Mouse (Mus musculus): ENCODE measurements at regions not wholly inside any gene's neighbourhood (a gene's known extent, or its start where the extent isn't known, plus 50 kb on each side); places are given as distances from the start of the nearest gene placed in this dataset.

- no peak for ATAC-seq (ENCODE audit: insufficient read depth)
- H3K4me3 ChIP-seq (ENCODE audit: low read depth, low read length) = no peak overlapping the region
- no peaks in the 10 kb centered on the region for H3K36me3 ChIP-seq (ENCODE audit: insufficient read depth)
- no peaks in the 10 kb centered on the region for H3K4me1 ChIP-seq (ENCODE audit: insufficient read depth)
- no peak for TF ChIP-seq CTCF (IDR thresholded peaks at IDR 0.05; ENCODE audit: low read depth)
- H3K9me3 ChIP-seq (ENCODE audit: low read depth, low read length) = no peaks in the 10 kb centered on the region
- no peak for DNase-seq
- H3K9ac ChIP-seq = no peak overlapping the region
- 86% methylated on average over 4 of the region's 4 CpGs for WGBS
- no peak overlapping the region for H3K4me2 ChIP-seq
- H3K27ac ChIP-seq (ENCODE audit: low read depth) = no peak overlapping the region
- no peaks in the 10 kb centered on the region for H3K27me3 ChIP-seq (ENCODE audit: insufficient read depth, low read length)
These were observed 157.9 kb downstream of the Kcnj2 start for GRCm38 (mm10) chr11:111223834-111224233.

GRCm38 (mm10) chr11:111227305-111227704 is 161.3 kb downstream of the Kcnj2 start:
- no peak for ATAC-seq (ENCODE audit: insufficient read depth)
- WGBS = 55% methylated on average over 1 of the region's 1 CpGs

DNA sequence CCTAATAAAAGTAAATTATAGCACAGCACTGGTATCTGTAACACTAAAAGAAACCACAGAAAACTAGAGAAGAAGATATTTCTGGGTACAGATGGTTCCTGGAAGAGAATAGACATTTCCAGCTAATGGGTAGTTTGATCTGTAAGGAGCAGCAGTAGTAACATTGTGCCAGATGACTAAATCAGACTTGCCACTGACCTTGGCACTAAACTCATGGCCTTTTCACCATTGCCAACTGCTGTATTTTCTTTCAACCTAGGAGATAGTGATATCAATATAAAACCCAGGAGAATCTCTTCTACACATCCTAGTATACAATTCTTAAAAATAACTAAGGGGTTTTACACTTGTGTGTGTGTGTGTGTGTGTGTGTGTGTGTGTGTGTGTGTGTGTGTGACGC is 170.8 kb downstream of the Kcnj2 start:
- 92% methylated on average over 1 of the region's 1 CpGs for WGBS
- no peak overlapping the region for H3K27ac ChIP-seq (ENCODE audit: low read depth)
- H3K27me3 ChIP-seq (ENCODE audit: insufficient read depth, low read length) = no peaks in the 10 kb centered on the region
- H3K4me1 ChIP-seq (ENCODE audit: insufficient read depth) = no peaks in the 10 kb centered on the region
- H3K4me3 ChIP-seq (ENCODE audit: low read depth, low read length) = no peak overlapping the region
- no peak overlapping the region for H3K4me2 ChIP-seq
- no peak overlapping the region for H3K9ac ChIP-seq
- no peaks in the 10 kb centered on the region for H3K9me3 ChIP-seq (ENCODE audit: low read depth, low read length)
- no peak for ATAC-seq (ENCODE audit: insufficient read depth)
- DNase-seq = no peak
- no peaks in the 10 kb centered on the region for H3K36me3 ChIP-seq (ENCODE audit: insufficient read depth)
- TF ChIP-seq CTCF (IDR thresholded peaks at IDR 0.05; ENCODE audit: low read depth) = no peak

More at GRCm38 (mm10) chr11:111227305-111227704, 161.3 kb downstream of the Kcnj2 start:
- Histone ChIP-seq H3K9me3 (ENCODE audit: low read depth, low read length) (no peaks in the 10 kb centered on the region), H3K9ac (no peak overlapping the region), H3K27ac (ENCODE audit: low read depth) (no peak overlapping the region), H3K27me3 (ENCODE audit: insufficient read depth, low read length) (no peaks in the 10 kb centered on the region), H3K4me3 (ENCODE audit: low read depth, low read length) (no peak overlapping the region), H3K36me3 (ENCODE audit: insufficient read depth) (no peaks in the 10 kb centered on the region), H3K4me2 (no peak overlapping the region), H3K4me1 (ENCODE audit: insufficient read depth) (no peaks in the 10 kb centered on the region)
- DNase-seq = peak; percentile 23
- TF ChIP-seq CTCF (IDR thresholded peaks at IDR 0.05; ENCODE audit: low read depth) = no peak

DNA sequence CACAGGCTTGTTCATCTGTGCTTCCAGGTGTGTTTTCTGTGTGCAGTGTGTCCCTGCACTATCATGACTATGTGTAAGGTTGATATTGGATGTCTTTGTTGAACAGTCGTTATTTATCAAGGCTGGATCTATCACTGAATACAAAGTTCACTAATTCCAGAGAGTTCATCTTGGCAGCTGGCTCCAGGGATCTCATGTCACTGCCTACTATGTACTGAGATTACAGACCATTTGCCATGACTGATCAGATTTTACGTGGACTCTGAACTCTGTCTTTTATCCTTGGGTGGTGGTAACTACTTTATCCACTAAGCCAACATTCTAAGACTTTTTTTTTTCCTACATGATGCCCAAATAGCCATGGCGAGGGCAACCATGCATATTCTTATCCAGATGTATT is 173.8 kb downstream of the Kcnj2 start:
- Histone ChIP-seq H3K4me1 (ENCODE audit: insufficient read depth) (no peaks in the 10 kb centered on the region), H3K4me3 (ENCODE audit: low read depth, low read length) (no peak overlapping the region), H3K9me3 (ENCODE audit: low read depth, low read length) (no peaks in the 10 kb centered on the region), H3K27ac (ENCODE audit: low read depth) (no peak overlapping the region), H3K27me3 (ENCODE audit: insufficient read depth, low read length) (no peaks in the 10 kb centered on the region), H3K36me3 (ENCODE audit: insufficient read depth) (no peaks in the 10 kb centered on the region), H3K4me2 (no peak overlapping the region), H3K9ac (no peak overlapping the region)
- DNase-seq (no peak), ATAC-seq (ENCODE audit: insufficient read depth) (no peak)
- WGBS = 76% methylated on average over 3 of the region's 3 CpGs
- TF ChIP-seq CTCF (IDR thresholded peaks at IDR 0.05; ENCODE audit: low read depth) = no peak

- 77% methylated on average over 4 of the region's 4 CpGs for WGBS
- Histone ChIP-seq H3K27me3 (ENCODE audit: insufficient read depth, low read length) (no peaks in the 10 kb centered on the region), H3K27ac (ENCODE audit: low read depth) (no peak overlapping the region), H3K36me3 (ENCODE audit: insufficient read depth) (no peaks in the 10 kb centered on the region), H3K4me1 (ENCODE audit: insufficient read depth) (no peaks in the 10 kb centered on the region), H3K9me3 (ENCODE audit: low read depth, low read length) (no peaks in the 10 kb centered on the region), H3K4me3 (ENCODE audit: low read depth, low read length) (no peak overlapping the region), H3K4me2 (no peak overlapping the region), H3K9ac (no peak overlapping the region)
- no peak for ATAC-seq (ENCODE audit: insufficient read depth)
- no peak for DNase-seq
- no peak for TF ChIP-seq CTCF (IDR thresholded peaks at IDR 0.05; ENCODE audit: low read depth)
These were observed 186.3 kb downstream of the Kcnj2 start for GRCm38 (mm10) chr11:111252226-111252625.

DNA sequence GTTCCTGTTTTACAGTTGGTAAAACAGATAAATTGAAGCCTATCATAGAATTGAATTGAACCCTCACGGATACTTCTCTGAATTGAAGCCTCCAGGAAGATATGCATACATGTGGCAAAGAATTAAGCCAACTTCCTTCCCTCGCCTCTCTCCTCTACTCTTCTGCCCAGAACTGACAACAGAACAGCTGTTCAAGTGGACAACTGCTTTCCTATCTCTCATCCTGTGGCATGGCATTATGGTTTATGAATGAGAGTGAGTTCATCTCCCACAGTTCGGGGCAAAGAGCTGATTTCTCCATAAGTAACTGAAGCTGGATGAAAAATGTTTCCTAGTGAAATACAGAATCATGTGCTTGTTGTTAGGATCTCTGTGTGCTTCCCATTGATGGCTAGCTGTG is 190.6 kb downstream of the Kcnj2 start:
- TF ChIP-seq CTCF (IDR thresholded peaks at IDR 0.05; ENCODE audit: low read depth) = no peak
- ATAC-seq (ENCODE audit: insufficient read depth) = no peak
- H3K4me3 ChIP-seq (ENCODE audit: low read depth, low read length) = no peak overlapping the region
- DNase-seq = no peak
- H3K4me1 ChIP-seq (ENCODE audit: insufficient read depth) = no peaks in the 10 kb centered on the region
- H3K27ac ChIP-seq (ENCODE audit: low read depth) = no peak overlapping the region
- H3K9ac ChIP-seq = no peak overlapping the region
- WGBS = 61% methylated on average over 3 of the region's 3 CpGs
- H3K36me3 ChIP-seq (ENCODE audit: insufficient read depth) = no peaks in the 10 kb centered on the region
- no peak overlapping the region for H3K4me2 ChIP-seq
- H3K27me3 ChIP-seq (ENCODE audit: insufficient read depth, low read length) = no peaks in the 10 kb centered on the region
- no peaks in the 10 kb centered on the region for H3K9me3 ChIP-seq (ENCODE audit: low read depth, low read length)

DNA sequence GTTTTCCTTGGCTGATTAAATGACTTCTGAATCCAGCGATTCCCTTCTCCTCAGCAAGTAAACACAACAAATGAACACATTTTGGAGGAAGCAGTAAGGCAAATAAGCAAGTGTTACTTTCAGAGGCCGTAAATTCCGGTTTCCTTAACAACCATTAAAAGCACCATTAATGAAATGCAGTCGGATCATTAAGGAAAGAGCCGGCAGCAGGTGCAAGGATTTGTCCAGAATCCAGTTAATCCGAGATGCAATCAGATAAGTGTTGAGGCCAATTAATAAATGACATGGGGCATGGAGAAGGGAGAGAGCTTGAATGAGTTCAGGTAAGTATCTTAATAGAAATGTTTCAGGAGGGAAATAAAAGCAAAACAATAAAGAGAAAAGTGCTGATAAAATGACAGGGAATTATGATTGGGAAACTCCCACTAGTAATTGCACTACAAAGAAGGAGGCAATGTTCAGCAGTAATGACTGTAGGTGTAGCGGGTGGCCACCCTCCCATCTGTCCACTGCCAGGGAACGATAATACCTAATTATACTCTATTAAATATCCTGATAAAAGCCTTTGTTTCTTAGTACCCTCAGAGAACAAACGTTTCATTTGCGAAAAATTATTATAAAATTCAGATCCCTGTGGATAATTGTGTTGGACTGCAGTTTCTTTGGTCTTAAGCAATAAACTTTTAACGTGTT is 194.9 kb downstream of the Kcnj2 start:
- ATAC-seq (ENCODE audit: insufficient read depth) (no peak), DNase-seq (no peak)
- TF ChIP-seq CTCF (IDR thresholded peaks at IDR 0.05; ENCODE audit: low read depth) = no peak
- no peaks in the 10 kb centered on the region for H3K4me1 ChIP-seq (ENCODE audit: insufficient read depth)
- no peak overlapping the region for H3K4me2 ChIP-seq
- H3K9me3 ChIP-seq (ENCODE audit: low read depth, low read length) = no peaks in the 10 kb centered on the region
- no peak overlapping the region for H3K27ac ChIP-seq (ENCODE audit: low read depth)
- H3K36me3 ChIP-seq (ENCODE audit: insufficient read depth) = no peaks in the 10 kb centered on the region
- WGBS = 74% methylated on average over 11 of the region's 11 CpGs
- no peak overlapping the region for H3K4me3 ChIP-seq (ENCODE audit: low read depth, low read length)
- H3K9ac ChIP-seq = no peak overlapping the region
- no peaks in the 10 kb centered on the region for H3K27me3 ChIP-seq (ENCODE audit: insufficient read depth, low read length)

Data from lung, embryonic 14.5 days (tissue).